Mouse (Mus musculus): ENCODE data around the gene Zfhx3. TPM values are rescaled to one million over a fixed set of nuclear protein-coding genes. Genes with fewer than 3 reads are reported as not detected.

Gene Zfhx3
- total RNA-seq, 2 experiments from 2014 or later: 4.3 to 4.6 TPM

DNA sequence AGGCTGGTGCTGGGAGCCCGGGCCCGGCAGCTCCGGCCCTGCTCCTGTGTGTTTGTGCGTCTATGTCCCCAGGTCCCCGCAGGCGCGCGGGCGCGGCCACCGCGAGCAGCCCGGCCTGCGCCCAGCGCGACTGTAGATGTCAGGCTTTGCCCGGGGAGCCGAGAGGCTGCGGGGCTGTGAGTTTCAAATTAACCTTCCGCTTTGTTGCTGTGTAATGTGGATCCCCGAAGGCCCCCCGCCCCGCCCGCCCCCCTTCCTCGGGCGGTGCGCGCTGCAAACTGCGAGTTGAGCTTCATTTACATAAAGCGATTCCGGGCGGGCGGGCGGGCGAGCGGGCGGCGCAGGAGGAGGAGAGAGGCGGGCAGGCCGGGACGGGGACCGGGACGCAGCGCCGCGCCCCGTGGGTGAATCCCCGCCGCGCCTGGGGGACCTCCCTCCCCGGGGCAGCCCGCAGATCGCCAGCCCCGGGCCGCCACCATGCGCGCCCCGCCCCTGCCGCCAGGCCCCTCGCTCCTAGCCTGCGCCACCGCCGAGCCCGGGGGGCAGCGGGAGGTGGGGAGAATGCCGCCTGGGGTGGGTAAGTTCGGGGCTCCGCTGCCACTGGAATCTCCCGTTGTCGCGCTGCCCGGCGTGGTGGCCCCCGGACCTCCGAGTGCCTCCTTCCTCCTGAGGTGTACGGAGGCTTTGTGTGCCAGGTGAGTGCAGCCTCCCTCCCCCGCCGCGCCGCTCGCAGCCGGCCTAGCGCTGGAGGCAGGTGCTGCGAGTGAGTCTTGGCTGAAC, 772.4 kb downstream of the Zfhx3 start:
- Histone ChIP-seq H3K27ac (peak overlapping the region; percentile 66), H3K4me3 (peak overlapping the region; percentile 65)
- TF ChIP-seq CTCF (conservative IDR thresholded peaks at IDR 0.05): peak; percentile 37
- DNase-seq (ENCODE audit: low spot score in 2 of 2): peak in 1 of 2 experiments; percentile 19

DNA sequence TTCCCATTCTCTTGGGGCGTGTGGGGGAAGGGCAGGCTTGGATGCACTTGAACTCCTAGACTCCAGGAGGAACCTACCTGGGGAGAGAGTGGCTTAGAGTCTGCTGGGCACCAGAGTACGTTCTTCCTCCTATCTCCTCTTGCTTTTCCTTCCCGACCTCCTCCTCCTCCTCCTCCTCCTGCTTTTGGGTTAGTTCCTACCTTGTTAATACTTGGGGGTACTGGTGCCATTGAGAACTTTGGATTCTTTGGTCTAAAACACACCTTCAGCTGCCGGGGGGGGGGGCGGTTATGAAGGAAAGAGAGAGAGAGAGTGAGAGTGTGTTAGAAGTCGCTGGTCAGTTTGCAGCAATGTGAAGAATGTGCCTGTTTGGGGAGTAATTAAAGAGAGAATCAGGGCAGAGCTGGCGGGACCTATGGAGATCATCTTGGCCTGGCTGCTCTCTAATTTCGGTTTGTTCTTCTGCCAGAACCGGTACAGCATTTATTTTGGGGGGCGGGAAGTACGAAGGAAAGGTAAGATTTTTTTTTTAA, 773.0 kb downstream of the Zfhx3 start:
- no peak for DNase-seq (ENCODE audit: low spot score in 2 of 2)
- no peak for TF ChIP-seq CTCF (conservative IDR thresholded peaks at IDR 0.05)
- Histone ChIP-seq H3K27ac (peak overlapping the region; percentile 66; the same call in 1 of the 2 replicates), H3K4me3 (peak overlapping the region; percentile 65)

DNA sequence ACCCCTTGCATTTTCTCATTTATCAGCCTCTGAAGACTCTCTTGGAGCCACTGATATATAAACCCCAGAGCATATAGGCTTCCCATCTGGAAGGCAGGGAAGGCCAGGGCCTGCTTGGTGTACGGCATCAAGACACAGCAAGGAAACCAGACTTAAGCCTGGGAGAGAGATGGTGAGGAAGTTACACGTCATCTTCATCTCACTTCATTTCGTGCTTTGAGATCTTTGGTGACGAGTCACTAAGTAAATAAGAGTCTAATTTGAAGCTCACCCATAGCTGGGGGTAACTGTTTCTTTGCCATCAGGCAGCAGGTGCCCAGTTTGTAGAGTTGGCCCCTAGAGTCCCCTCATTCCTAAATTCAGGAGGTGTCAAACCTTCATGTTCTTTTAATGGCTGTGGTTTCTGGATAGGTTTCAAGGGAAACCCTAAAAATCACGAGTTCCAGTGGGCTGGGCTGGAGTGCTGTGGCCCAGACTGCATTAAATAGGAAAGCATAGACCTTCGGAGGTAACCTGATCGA, 773.9 kb downstream of the Zfhx3 start:
- DNase-seq (ENCODE audit: low spot score in 2 of 2): no peak
- no peak for TF ChIP-seq CTCF (conservative IDR thresholded peaks at IDR 0.05)
- H3K27ac ChIP-seq: no peak overlapping the region
- no peak overlapping the region for H3K4me3 ChIP-seq

DNA sequence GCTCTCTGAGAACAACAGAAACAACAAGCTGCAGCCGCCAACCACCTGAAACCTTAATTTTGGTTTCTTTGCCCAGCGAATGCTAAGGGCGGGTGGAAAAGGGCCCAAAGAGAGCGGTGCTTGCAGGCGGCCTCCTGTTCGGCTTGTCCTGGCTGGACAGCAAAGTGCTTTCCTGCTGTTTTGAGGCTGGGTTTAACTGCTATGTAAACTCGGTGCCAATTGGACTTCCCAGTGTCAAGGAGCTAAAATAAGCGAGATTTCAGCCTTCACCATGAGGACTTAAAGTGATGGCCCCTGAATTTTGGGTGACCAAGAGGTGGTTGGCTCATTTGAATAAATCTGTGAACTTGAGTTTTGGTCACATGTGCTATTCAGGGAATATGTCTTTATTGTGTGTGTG, 775.1 kb downstream of the Zfhx3 start:
- TF ChIP-seq CTCF (conservative IDR thresholded peaks at IDR 0.05): no peak
- Histone ChIP-seq H3K4me3 (no peak overlapping the region), H3K27ac (no peak overlapping the region)
- no peak for DNase-seq (ENCODE audit: low spot score in 2 of 2)

DNA sequence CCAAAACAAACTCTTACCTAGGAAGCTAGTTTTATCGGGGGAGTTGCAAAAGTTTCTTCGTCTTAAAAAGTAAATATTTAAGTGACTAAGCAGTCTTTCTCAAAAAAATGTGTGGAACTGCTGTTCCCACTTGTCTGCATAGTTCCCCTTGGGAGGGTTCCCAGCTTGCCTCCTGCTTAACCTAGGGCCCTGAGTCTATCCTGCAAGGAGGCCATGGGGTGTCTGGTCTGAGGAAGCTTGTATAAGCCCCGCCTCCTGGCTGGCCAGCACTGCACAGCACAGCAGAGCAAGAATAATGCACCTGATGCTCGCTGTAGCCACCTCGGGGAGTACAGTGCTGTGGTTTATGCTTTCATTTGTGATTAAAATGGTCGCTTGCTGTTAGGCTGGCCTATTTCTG, 775.6 kb downstream of the Zfhx3 start:
- H3K4me3 ChIP-seq: no peak overlapping the region
- TF ChIP-seq CTCF (conservative IDR thresholded peaks at IDR 0.05): no peak
- H3K27ac ChIP-seq: no peak overlapping the region
- no peak for DNase-seq (ENCODE audit: low spot score in 2 of 2)

DNA sequence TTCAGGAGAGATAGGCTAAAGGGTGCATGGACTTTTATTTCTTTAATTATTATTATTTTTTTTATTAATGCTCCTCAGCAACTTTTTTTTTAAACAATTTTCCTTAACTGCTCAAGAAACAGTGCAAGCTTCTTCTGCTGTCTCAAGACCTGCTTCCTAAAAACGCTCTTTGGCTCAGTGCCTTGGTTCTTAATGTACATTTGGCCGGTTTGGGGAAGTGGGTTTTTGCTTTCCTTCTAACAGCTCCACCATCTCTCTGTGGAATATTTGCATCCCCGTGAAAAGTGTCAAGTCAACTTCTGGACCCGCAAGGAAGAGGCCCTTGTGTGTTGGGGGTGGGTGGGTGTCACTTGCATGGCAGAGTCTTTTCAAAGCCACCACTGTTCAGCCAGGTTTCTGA, 778.4 kb downstream of the Zfhx3 start:
- DNase-seq (ENCODE audit: low spot score in 2 of 2): no peak
- Histone ChIP-seq H3K4me3 (no peak overlapping the region), H3K27ac (no peak overlapping the region)
- no peak for TF ChIP-seq CTCF (conservative IDR thresholded peaks at IDR 0.05)

DNA sequence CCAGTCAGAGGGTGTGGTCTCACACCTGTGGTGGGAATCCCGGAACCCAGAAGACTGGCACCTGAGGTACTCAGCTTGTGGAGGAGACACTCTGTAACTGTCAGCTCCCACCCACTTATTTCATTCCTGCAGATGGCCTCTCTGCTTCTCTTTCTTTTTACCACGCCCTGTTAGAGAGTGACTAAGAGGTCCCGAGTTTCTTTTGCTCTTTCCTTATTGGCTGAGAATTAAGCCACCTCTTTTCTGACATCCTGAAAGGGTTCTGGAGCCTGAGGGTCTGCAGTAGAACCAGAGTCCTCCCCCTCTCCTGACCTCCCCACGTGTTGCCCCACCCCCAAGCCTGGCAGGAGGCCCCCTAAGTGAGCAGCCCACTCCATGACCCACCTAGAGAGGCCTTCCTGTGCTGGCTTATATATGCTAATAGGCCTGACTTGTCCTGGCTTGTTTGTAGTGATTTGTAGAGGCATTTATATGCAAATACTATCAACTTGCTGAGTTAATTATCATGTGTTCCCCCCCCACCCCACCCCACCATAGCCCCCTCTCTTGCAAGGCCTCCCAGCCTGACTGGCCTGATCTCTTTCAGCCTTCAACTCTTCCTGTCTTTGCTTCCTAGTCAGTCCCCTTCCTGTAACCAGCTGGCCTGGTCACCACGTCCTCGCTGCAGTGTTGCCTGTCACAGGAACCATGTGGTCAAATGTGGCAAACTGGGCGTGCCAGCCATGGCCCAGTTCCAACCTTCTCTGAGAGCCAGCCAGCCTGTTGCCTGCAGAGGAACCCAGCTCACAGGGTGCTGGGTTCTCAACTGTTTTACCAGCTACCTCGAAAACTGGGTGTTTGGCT, 780.4 kb downstream of the Zfhx3 start:
- Histone ChIP-seq H3K4me3 (no peak overlapping the region), H3K27ac (no peak overlapping the region)
- peak in 1 of 2 experiments; percentile 32 for DNase-seq (ENCODE audit: low spot score in 2 of 2)
- TF ChIP-seq CTCF (conservative IDR thresholded peaks at IDR 0.05): no peak

DNA sequence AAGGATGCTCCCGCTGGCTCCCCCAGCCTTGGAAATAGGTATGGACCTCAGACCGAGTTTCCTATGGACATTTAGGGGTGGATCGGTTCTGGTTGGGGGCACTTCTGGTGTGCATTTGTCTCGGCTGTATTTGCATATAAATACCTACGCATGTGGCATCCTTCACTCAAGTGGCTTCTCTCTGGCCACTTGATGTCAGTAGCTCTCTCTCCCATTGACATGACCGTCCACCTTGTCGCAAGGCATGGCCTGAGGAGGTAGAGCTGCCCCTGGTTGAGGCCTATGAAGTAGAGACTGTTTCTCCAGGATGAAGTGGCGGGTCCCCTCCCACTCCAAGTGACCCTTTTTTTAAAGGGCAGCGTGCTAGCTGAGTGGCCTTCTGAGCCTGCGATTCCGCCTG, 781.2 kb downstream of the Zfhx3 start:
- H3K4me3 ChIP-seq: no peak overlapping the region
- H3K27ac ChIP-seq: no peak overlapping the region
- DNase-seq (ENCODE audit: low spot score in 2 of 2): no peak
- no peak for TF ChIP-seq CTCF (conservative IDR thresholded peaks at IDR 0.05)

DNA sequence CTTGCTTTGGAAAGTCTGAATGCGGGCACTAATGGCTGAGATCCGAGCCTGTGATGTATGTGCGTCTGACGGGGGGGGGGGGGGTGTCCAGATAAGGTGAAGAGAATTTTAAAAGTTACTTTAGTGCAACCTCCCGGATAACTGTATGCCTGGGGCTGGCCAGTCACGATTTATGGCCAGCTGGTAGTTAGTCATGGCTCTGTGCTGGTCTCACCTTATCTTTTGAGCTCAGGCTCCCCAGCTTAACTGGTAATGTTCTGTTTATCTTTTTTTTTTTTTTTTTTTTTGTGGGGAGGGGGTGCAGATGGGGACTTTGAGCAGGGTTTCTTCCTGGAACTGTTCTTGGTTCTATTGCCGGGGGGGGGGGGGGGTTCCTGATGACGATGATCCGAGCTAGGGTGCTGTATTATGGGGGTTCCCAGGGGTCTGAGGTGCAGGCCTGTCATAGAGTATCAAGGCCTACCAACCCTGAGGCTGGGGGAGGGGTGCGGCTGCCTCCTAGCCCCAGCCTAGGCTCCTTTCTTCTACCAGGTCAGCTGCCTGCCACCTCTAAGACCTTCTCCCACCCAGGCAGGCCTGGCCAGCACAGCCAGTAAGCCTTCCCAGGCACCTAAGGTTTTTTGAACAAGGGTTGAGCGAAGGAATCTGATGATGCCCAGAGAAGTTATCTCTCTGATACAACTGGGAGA, 782.5 kb downstream of the Zfhx3 start:
- no peak for DNase-seq (ENCODE audit: low spot score in 2 of 2)
- no peak overlapping the region for H3K27ac ChIP-seq
- no peak overlapping the region for H3K4me3 ChIP-seq
- no peak for TF ChIP-seq CTCF (conservative IDR thresholded peaks at IDR 0.05)

DNA sequence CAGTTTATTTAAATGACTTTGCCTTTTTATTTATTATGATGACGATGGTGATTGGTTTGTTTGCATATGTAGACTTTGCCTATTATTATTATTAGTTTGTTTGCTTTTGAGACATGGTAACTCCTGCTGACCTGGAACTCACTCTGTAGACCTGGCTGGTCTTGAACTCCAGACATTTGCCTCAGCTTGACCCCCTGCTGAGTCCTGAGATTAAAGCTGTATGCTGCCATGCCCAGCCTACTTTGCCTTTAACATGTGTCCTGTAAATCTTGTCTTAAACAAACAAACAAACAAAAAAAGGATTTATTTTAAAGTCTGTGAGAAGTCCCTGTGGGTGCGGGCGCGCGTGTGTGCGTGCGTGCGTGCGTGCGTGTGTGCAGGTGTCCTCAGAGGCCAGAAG, 783.2 kb downstream of the Zfhx3 start:
- no peak for TF ChIP-seq CTCF (conservative IDR thresholded peaks at IDR 0.05)
- Histone ChIP-seq H3K4me3 (no peak overlapping the region), H3K27ac (no peak overlapping the region)
- no peak for DNase-seq (ENCODE audit: low spot score in 2 of 2)

DNA sequence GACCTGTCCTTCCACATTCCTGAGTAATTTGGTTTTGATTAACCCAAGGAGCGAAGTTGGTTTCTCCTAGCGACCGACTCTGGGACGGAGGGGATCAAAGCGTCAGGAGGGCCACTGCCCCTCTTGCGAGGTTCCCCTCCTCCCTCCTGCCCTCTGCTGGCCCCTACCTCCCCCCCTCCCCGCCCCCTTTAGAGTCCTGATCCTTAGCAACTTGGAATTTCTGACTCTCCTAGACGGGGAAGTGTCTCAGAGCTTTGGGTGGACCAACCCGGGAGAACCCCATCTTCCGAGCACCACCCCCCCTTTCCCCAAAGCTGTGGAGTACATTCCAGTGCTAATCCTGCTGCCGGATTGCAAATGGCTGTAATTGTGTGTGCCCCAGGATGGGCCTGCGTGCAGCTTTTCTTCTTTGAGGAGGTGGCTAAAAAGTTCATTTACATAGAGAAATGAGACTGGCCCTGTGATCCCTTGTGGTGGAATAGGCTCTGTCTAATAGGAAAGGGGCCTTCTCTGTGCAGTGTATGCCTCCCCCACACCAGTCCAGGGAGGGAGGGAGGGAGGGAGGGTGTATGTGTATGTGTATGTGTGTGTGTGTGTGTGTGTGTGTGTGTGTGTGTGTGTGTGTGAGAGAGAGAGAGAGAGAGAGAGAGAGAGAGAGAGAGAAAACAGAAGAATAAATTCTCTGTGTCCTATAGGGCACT, 784.2 kb downstream of the Zfhx3 start:
- H3K27ac ChIP-seq: no peak overlapping the region
- TF ChIP-seq CTCF (conservative IDR thresholded peaks at IDR 0.05): no peak
- no peak overlapping the region for H3K4me3 ChIP-seq
- no peak for DNase-seq (ENCODE audit: low spot score in 2 of 2)

DNA sequence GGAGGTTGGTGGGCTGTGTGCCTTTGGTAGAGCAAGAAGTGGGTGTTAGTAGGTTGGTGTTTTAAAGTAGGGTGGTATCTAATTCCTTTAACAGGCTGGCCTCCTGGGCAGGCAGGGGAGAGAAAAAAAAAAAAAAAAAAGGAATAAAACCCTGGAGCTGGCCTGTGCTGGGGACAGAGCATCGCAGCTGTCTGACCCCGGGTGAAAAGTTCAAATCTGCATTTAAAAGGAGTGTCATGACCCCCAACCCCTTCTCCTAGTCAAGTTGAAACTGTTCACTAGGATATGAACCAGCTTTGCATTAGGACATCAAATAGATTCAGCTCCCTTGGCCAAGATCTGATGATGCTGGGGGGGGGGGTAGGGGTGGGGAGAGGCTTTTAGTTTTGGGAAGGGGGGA, 786.7 kb downstream of the Zfhx3 start:
- no peak for TF ChIP-seq CTCF (conservative IDR thresholded peaks at IDR 0.05)
- H3K4me3 ChIP-seq: no peak overlapping the region
- H3K27ac ChIP-seq: no peak overlapping the region
- no peak for DNase-seq (ENCODE audit: low spot score in 2 of 2)

Data from layer of hippocampus, adult 2 months (tissue).